Mouse (Mus musculus) granulocyte monocyte progenitor cell, adult 5-6 weeks (primary cell): ENCODE results near the gene Gm5737. TPM values are rescaled to one million over a fixed set of nuclear protein-coding genes. Genes with fewer than 3 reads are reported as not detected.
A peak's percentile ranks its signal among the peaks of the same experiment; 100 is the strongest.

Experiments
- ATAC-seq: replicated peaks from 2 replicates; pipeline ENCODE4 v1.8.0; 2016; ENCODE audit warnings: mild to moderate bottlenecking, moderate TSS enrichment, inconsistent platforms; ENCODE audit not compliant: poor library complexity, severe bottlenecking
- total RNA-seq, 2 experiments: library from RNA; stranded (forward) in 1 of 2; stranded (reverse) in 1 of 2; fragments of 200-712, 200-1000 nt in 1 of 2; fragments of >200 nt in 1 of 2; fragmentation: Nextera tagmentation in 1 of 2; gene quantifications; 2 replicates each; pipeline ENCODE4 v1.2.3; 2014 to 2017

Gene Gm5737
- total RNA-seq, 2 experiments from 2014 or later: not detected

- peak; percentile 14; the same call in 1 of the 2 replicates for ATAC-seq
Measured at GRCm38 (mm10) chr7:120874764-120875539, 62.8 kb downstream of the Gm5737 start.

GRCm38 (mm10) chr7:120875540-120876388 is 63.6 kb downstream of the Gm5737 start:
- ATAC-seq: no peak

GRCm38 (mm10) chr7:120878271-120878670 is 66.1 kb downstream of the Gm5737 start:
- no peak for ATAC-seq

- ATAC-seq: no peak
Measured at GRCm38 (mm10) chr7:120879972-120880371, 67.8 kb downstream of the Gm5737 start.

DNA sequence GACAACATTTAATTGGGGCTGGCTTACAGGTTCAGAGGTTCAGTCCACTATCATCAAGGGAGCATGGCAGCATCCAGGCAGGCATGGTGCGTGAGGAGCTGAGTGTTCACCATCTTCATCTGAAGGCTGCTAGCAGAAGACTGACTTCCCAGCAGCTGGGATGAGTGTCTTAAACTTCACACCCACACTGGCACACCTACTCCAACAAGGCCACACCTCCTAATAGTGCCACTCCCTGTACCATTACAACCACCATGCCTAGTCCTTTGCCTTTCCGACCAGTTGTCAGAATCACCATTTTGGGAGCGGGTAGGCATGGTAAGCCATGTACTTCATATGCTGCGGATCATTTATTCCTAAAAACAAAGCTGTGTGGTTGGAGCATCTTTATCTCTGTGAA is 68.6 kb downstream of the Gm5737 start:
- ATAC-seq: no peak

Other genes with a start within 250 kb of the Gm5737 start
- 156 and 193 TPM in 2 replicates for gene Uqcrc2, start 177.2 kb upstream of the Gm5737 start, total RNA-seq (2014; fragmentation: Nextera tagmentation)
- 141 and 174 TPM in 2 replicates for gene Uqcrc2, start 177.2 kb upstream of the Gm5737 start, total RNA-seq (2017)
- not detected in 2 replicates for gene Pdzd9, start 142.0 kb upstream of the Gm5737 start, total RNA-seq (2014; fragmentation: Nextera tagmentation)
- not detected in 2 replicates for gene Pdzd9, start 142.0 kb upstream of the Gm5737 start, total RNA-seq (2017)
- 16.8 and 48.8 TPM in 2 replicates for gene Mosmo, start 134.7 kb upstream of the Gm5737 start, total RNA-seq (2014; fragmentation: Nextera tagmentation)
- gene Mosmo, start 134.7 kb upstream of the Gm5737 start, total RNA-seq (2017): 12.7 and 15.7 TPM in 2 replicates
- gene Vwa3a, start 73.0 kb upstream of the Gm5737 start, total RNA-seq (2014; fragmentation: Nextera tagmentation): not detected in 2 replicates
- gene Vwa3a, start 73.0 kb upstream of the Gm5737 start, total RNA-seq (2017): not detected in 2 replicates
- 49.3 and 60.6 TPM in 2 replicates for gene Eef2k, start 30.5 kb downstream of the Gm5737 start, total RNA-seq (2014; fragmentation: Nextera tagmentation)
- 65.4 and 80.5 TPM in 2 replicates for gene Eef2k, start 30.5 kb downstream of the Gm5737 start, total RNA-seq (2017)
- 24.5 and 25.8 TPM in 2 replicates for gene Polr3e, start 105.4 kb downstream of the Gm5737 start, total RNA-seq (2014; fragmentation: Nextera tagmentation)
- gene Polr3e, start 105.4 kb downstream of the Gm5737 start, total RNA-seq (2017): 33.5 and 37.1 TPM in 2 replicates
- 1.6 and 2.9 TPM in 2 replicates for gene Cdr2, start 169.9 kb downstream of the Gm5737 start, total RNA-seq (2014; fragmentation: Nextera tagmentation)
- gene Cdr2, start 169.9 kb downstream of the Gm5737 start, total RNA-seq (2017): 1.7 and 2.8 TPM in 2 replicates
- gene Mfsd13b, start 170.1 kb downstream of the Gm5737 start, total RNA-seq (2014; fragmentation: Nextera tagmentation): not detected in 2 replicates
- gene Mfsd13b, start 170.1 kb downstream of the Gm5737 start, total RNA-seq (2017): not detected in 2 replicates
- 43.8 and 61.5 TPM in 2 replicates for gene Mettl9, start 222.1 kb downstream of the Gm5737 start, total RNA-seq (2014; fragmentation: Nextera tagmentation)
- gene Mettl9, start 222.1 kb downstream of the Gm5737 start, total RNA-seq (2017): 62.1 and 72.0 TPM in 2 replicates